Mouse (Mus musculus): ENCODE measurements at regions not wholly inside any gene's neighbourhood (a gene's known extent, or its start where the extent isn't known, plus 50 kb on each side); places are given as distances from the start of the nearest gene placed in this dataset.
A peak's percentile ranks its signal among the peaks of the same experiment; 100 is the strongest.
"Not testable (repeated sequence)": the region's sequence is repeated elsewhere in the genome, so short reads cannot be mapped to it uniquely, and the experiment has no call there.

DNA sequence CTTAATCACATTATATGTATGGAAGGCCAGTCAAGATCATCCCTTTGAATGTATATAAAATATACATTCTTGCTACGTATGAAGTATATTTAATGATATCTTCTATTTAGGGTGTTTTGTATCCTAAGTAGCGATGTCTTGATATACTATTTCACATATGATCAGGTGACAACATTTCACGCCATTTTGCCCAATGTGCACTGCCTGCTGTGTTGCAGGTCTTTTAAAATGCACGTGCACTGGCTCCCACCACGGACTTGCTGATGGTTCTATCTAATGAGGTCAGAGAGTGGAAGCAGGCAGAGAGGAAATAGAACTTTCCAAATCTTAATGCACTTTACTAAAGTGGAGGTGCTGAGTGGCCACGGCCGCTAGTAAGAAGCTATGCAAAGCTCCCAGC, 100.8 kb downstream of the A730009L09Rik start:
- DNase-seq (ENCODE audit: extremely low spot score in 1 of 2, low spot score in 2 of 2) = no peak

DNA sequence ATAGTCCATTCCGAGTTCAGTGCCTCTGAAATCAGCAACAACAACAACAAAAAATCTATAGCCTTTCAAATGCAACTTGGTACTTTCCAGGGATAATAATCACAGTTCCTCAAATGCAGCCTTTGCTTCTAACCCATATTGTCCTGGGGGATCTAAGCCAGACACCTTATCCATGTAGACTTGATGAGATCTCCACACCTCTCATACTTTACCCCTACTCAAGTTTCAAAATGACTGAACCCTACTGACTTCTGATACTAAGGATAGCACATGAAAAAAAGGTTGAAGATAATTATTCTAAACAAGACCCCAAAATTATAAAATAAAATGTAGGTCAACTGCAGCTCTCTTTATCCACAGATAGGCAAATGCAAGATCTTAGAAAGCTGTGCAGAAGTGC, 101.2 kb downstream of the A730009L09Rik start:
- intact Hi-C loops (cut with DNase I) = no loop called here
- no peak for TF ChIP-seq CTCF (IDR thresholded peaks at IDR 0.05)

More for the DNA sequence above, 100.8 kb downstream of the A730009L09Rik start:
- Histone ChIP-seq H3K27ac (no peak overlapping the region), H3K4me3 (no peak overlapping the region)
- intact Hi-C loops (cut with DNase I) = no loop called here
- TF ChIP-seq CTCF (IDR thresholded peaks at IDR 0.05) = no peak

GRCm38 (mm10) chr16:84618379-84618778, 103.5 kb downstream of the A730009L09Rik start:
- Histone ChIP-seq H3K4me3 (no peak overlapping the region), H3K27ac (no peak overlapping the region)
- no peak for TF ChIP-seq CTCF (IDR thresholded peaks at IDR 0.05)
- DNase-seq (ENCODE audit: extremely low spot score in 1 of 2, low spot score in 2 of 2) = no peak
- intact Hi-C loops (cut with DNase I) = no loop called here

More for the DNA sequence above, 101.2 kb downstream of the A730009L09Rik start:
- Histone ChIP-seq H3K4me3 (no peak overlapping the region), H3K27ac (no peak overlapping the region)
- DNase-seq (ENCODE audit: extremely low spot score in 1 of 2, low spot score in 2 of 2) = no peak

GRCm38 (mm10) chr16:84619876-84620275, 105.0 kb downstream of the A730009L09Rik start:
- intact Hi-C loops (cut with DNase I) = no loop called here
- DNase-seq (ENCODE audit: extremely low spot score in 1 of 2, low spot score in 2 of 2) = no peak
- H3K27ac ChIP-seq = no peak overlapping the region
- TF ChIP-seq CTCF (IDR thresholded peaks at IDR 0.05) = no peak
- no peak overlapping the region for H3K4me3 ChIP-seq

- peak overlapping the region; percentile 32 for H3K4me3 ChIP-seq
- no peak for DNase-seq (ENCODE audit: extremely low spot score in 1 of 2, low spot score in 2 of 2)
- TF ChIP-seq CTCF (IDR thresholded peaks at IDR 0.05) = no peak
- intact Hi-C loops (cut with DNase I) = loop anchor here (1.0 kb wide), 1 partner anchor 15 kb away; no protein-coding TSS in a partner anchor
- no peak overlapping the region for H3K27ac ChIP-seq
Observed at GRCm38 (mm10) chr16:84620861-84621260, 105.9 kb downstream of the A730009L09Rik start.

GRCm38 (mm10) chr16:84621300-84622031, 106.5 kb downstream of the A730009L09Rik start:
- DNase-seq (ENCODE audit: extremely low spot score in 1 of 2, low spot score in 2 of 2) = peak in 1 of 2 experiments; percentile 18
- no peak for TF ChIP-seq CTCF (IDR thresholded peaks at IDR 0.05)
- Histone ChIP-seq H3K4me3 (peak overlapping the region; percentile 32), H3K27ac (no peak overlapping the region)
- intact Hi-C loops (cut with DNase I) = loop anchor here (1.0 kb wide), 1 partner anchor 15 kb away; no protein-coding TSS in a partner anchor

GRCm38 (mm10) chr16:84623346-84624085, 108.6 kb downstream of the A730009L09Rik start:
- TF ChIP-seq CTCF (IDR thresholded peaks at IDR 0.05) = no peak
- intact Hi-C loops (cut with DNase I) = no loop called here
- H3K4me3 ChIP-seq = no peak overlapping the region
- H3K27ac ChIP-seq = no peak overlapping the region
- DNase-seq (ENCODE audit: extremely low spot score in 1 of 2, low spot score in 2 of 2) = no peak

DNA sequence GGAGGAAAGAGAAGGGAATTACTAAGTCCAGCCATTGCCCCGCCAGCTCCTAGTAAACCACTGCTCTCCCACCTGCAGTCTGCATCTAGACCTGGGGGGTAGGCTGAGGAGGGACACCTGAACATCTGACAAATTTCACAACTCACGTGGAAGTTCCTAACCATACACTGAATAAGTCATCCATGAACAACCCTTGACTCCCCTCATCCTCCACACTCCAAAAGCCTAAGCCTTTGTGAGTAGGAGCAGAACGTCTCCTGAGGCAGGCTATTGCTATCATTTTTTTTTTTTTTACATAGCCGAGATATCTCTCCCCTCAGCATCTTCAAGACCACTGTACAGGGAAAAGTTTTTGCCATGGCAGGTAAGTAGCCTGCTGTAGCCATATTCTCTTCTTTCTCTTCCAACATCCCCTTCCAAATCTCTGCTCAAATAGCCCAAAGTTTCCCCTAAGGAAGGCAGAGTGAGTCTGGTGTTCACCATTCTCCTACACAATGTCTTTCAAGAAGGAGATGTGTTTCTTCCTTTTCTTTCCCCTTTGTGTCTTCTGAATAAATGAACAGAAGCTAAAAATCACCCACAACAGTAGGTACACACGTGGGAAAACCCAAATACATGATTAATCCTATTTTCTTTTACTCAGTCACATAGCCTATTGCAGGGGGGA, 109.7 kb downstream of the A730009L09Rik start:
- intact Hi-C loops (cut with DNase I) = no loop called here
- DNase-seq (ENCODE audit: extremely low spot score in 1 of 2, low spot score in 2 of 2) = no peak
- no peak for TF ChIP-seq CTCF (IDR thresholded peaks at IDR 0.05)
- no peak overlapping the region for H3K4me3 ChIP-seq
- H3K27ac ChIP-seq = no peak overlapping the region

DNA sequence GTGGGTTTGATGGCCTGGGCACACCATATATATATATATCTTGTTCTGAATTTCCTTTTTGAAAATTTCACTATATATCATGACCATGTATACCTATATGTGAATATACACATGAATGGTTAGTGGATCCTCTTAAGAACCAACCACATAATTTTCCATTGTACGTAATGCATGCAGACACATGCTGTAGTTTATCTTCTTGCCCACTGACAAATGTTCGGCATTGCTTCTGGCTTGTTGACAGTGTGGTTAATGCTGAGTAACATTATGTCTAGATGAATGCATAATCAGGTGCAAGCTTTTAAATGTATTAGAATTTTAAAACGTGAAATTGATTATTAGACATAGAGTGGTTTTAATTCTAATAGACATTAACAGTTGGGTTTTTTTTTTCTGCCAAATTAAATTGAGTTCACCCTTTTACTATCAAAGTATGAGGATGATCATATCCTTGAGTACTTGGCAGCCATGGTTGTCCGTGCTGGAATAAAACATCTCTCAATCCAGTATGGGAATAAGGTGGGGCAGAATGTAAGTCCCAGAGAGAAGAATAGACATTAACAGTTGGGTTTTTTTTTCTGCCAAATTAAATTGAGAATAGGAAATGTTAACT, 110.3 kb downstream of the A730009L09Rik start:
- no peak for DNase-seq (ENCODE audit: extremely low spot score in 1 of 2, low spot score in 2 of 2)
- TF ChIP-seq CTCF (IDR thresholded peaks at IDR 0.05) = no peak
- intact Hi-C loops (cut with DNase I) = no loop called here
- Histone ChIP-seq H3K27ac (no peak overlapping the region), H3K4me3 (no peak overlapping the region)

GRCm38 (mm10) chr16:84627052-84627451, 108.5 kb downstream of the Mrpl39 start:
- no peak for DNase-seq (ENCODE audit: extremely low spot score in 1 of 2, low spot score in 2 of 2)
- intact Hi-C loops (cut with DNase I) = no loop called here

DNA sequence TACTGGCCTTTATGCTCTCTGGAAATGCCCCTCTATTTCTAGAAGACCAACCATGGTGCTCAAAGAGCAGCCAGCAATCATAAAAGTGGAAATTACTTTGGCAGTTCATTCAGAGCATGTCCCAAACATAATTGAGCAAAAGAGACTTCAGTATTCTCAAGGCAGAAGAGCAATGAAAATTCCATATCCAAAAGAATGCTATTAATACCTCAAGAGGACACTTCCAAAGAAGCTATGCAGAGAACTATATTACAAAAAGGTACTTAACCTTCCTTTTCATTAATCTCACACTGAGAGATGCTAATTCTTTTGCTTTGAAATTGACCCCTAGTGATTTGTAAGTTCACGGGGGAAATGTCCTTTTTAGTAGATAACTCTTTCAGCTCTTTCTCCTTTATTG, 105.7 kb downstream of the Mrpl39 start:
- DNase-seq (ENCODE audit: extremely low spot score in 1 of 2, low spot score in 2 of 2) = no peak
- Histone ChIP-seq H3K4me3 (no peak overlapping the region), H3K27ac (no peak overlapping the region)
- no peak for TF ChIP-seq CTCF (IDR thresholded peaks at IDR 0.05)
- intact Hi-C loops (cut with DNase I) = no loop called here

More at GRCm38 (mm10) chr16:84627052-84627451, 108.5 kb downstream of the Mrpl39 start:
- Histone ChIP-seq H3K27ac (no peak overlapping the region), H3K4me3 (no peak overlapping the region)
- no peak for TF ChIP-seq CTCF (IDR thresholded peaks at IDR 0.05)

GRCm38 (mm10) chr16:84644446-84644845, 91.1 kb downstream of the Mrpl39 start:
- H3K4me3 ChIP-seq; DNase-seq (ENCODE audit: extremely low spot score in 1 of 2, low spot score in 2 of 2); H3K27ac ChIP-seq; intact Hi-C loops (cut with DNase I): not testable (repeated sequence)
